In genomic region chr12:73997297-73998127, GRCm38 (mm10) we compare ENCODE assay signal across 8 mouse cellular contexts. TPM values are rescaled to one million over a fixed set of nuclear protein-coding genes. Genes with fewer than 3 reads are reported as not detected.
DNase-seq lines count a peak whose midpoint lies in the region; ATAC-seq and TF ChIP-seq lines count a peak whose summit lies in the region.

TSS of gene Syt16 (plus strand) at chr12:73997661.

- H3K4me3 ChIP-seq in E14TG2a.4 (replicated peaks; ENCODE audit: low read length): peak within 1 kb of the TSS; percentile 80
- H3K4me3 ChIP-seq in forebrain, embryonic 11.5 days (ENCODE audit: low read depth, low read length): peak within 1 kb of the TSS; percentile 54
- H3K4me3 ChIP-seq in midbrain, embryonic 13.5 days (replicated peaks): peak within 1 kb of the TSS; percentile 65

- DNase-seq in adrenal gland, postnatal 14 days: peak; percentile 9
- no peak for DNase-seq in adrenal gland, postnatal 25 days
- DNase-seq in forebrain, embryonic 11.5 days (ENCODE audit: low spot score): peak; percentile 71
- DNase-seq in layer of hippocampus, adult 8-10 months (ENCODE audit: low spot score in 2 of 2): peak in 1 of 2 experiments; percentile 25
- DNase-seq in thymus, postnatal 4 days: peak; percentile 64
- DNase-seq in spleen, adult 18-20 months: no peak

- H3K4me1 ChIP-seq in E14TG2a.4 (replicated peaks; ENCODE audit: low read depth, low read length): peaks cover 9% of the 10 kb centered on the region
- H3K4me1 ChIP-seq in forebrain, embryonic 11.5 days (replicated peaks; ENCODE audit: control insufficient read depth, insufficient read depth, low read length): 0 out of 2 replicates have a peak, but pooled peaks cover 3% of the 10 kb centered on the region
- peaks cover 15% of the 10 kb centered on the region; the same call in 1 of the 2 replicates for H3K4me1 ChIP-seq in midbrain, embryonic 13.5 days (replicated peaks)

- peak; percentile 74 for ATAC-seq in forebrain, embryonic 11.5 days (replicated peaks; ENCODE audit: low FRiP score)
- ATAC-seq in midbrain, embryonic 13.5 days: peak; percentile 87

- no peaks in the 10 kb centered on the region for H3K36me3 ChIP-seq in E14TG2a.4 (ENCODE audit: insufficient read depth, low read length)
- H3K36me3 ChIP-seq in forebrain, embryonic 11.5 days (ENCODE audit: control insufficient read depth, insufficient read depth, low read length): no peaks in the 10 kb centered on the region
- H3K36me3 ChIP-seq in midbrain, embryonic 13.5 days: no peaks in the 10 kb centered on the region

- H3K9ac ChIP-seq in forebrain, embryonic 11.5 days (ENCODE audit: low read length): peak within 1 kb of the TSS; percentile 69
- H3K9ac ChIP-seq in midbrain, embryonic 13.5 days (replicated peaks): peak within 1 kb of the TSS; percentile 86

- H3K27me3 ChIP-seq in E14TG2a.4 (ENCODE audit: insufficient read depth, low read length): peaks cover 64% of the 10 kb centered on the region
- H3K27me3 ChIP-seq in forebrain, embryonic 11.5 days (ENCODE audit: control insufficient read depth, insufficient read depth, low read length): peaks cover 8% of the 10 kb centered on the region; the same call in 1 of the 2 replicates
- H3K27me3 ChIP-seq in midbrain, embryonic 13.5 days: peaks cover 5% of the 10 kb centered on the region

- no peak for TF ChIP-seq CTCF in E14TG2a.4 (conservative IDR thresholded peaks at IDR 0.05; ENCODE audit: low read length)

- WGBS in forebrain, embryonic 11.5 days: under 1% methylated on average over 30 of the region's 67 CpGs
- WGBS in midbrain, embryonic 13.5 days: under 1% methylated on average over 56 of the region's 67 CpGs

- no peak within 1 kb of the TSS for H3K27ac ChIP-seq in forebrain, embryonic 11.5 days (ENCODE audit: low read depth, low read length)
- peak within 1 kb of the TSS; percentile 77 for H3K27ac ChIP-seq in midbrain, embryonic 13.5 days

- H3K9me3 ChIP-seq in E14TG2a.4 (ENCODE audit: low read length): no peaks in the 10 kb centered on the region
- H3K9me3 ChIP-seq in forebrain, embryonic 11.5 days (ENCODE audit: control insufficient read depth, low read length): no peaks in the 10 kb centered on the region
- no peaks in the 10 kb centered on the region for H3K9me3 ChIP-seq in midbrain, embryonic 13.5 days

- H3K4me2 ChIP-seq in forebrain, embryonic 11.5 days (ENCODE audit: low read depth, low read length, severe bottlenecking): peak within 1 kb of the TSS; percentile 82
- peak within 1 kb of the TSS; percentile 81 for H3K4me2 ChIP-seq in midbrain, embryonic 13.5 days (replicated peaks)

RNA-seq across cellular contexts. Expression of gene Syt16, which starts in this region (rescaled TPM):
- total RNA-seq in adrenal gland, postnatal 14 days (2021): 0.78 and 0.90 TPM in 2 replicates
- 1.3 and 1.6 TPM in 2 replicates for total RNA-seq in adrenal gland, postnatal 25 days (2021)
- 4.8 and 4.9 TPM in 2 replicates for polyA plus RNA-seq in forebrain, embryonic 11.5 days (2014; fragmentation: Nextera tagmentation; extraction: Ambion mirVana)
- total RNA-seq in layer of hippocampus, adult 8-10 months (2022): 10 to 100 TPM; 46.8 to 54.5 (median 51.1) TPM
- polyA plus RNA-seq in midbrain, embryonic 13.5 days (2015; fragmentation: Nextera tagmentation; extraction: Ambion mirVana): 45.2 and 47.0 TPM in 2 replicates

Comparison
In these comparisons a context has a peak if more than half of its experiments do, and no peak if none do; other contexts are left out.
1. RNA of gene Syt16 (total RNA-seq): 46.8 to 54.5 TPM in layer of hippocampus, adult 8-10 months; 1.3 to 1.6 TPM in adrenal gland, postnatal 25 days and 0.78 to 0.90 TPM in adrenal gland, postnatal 14 days; every median in the first group is over 10 times any median in the second.
2. Peak in DNase-seq in adrenal gland, postnatal 14 days; RNA of the gene not detected or under 1 TPM.
3. DNase-seq: peak in forebrain, embryonic 11.5 days (single experiment) and thymus, postnatal 4 days (single experiment); none in adrenal gland, postnatal 25 days (single experiment) and spleen, adult 18-20 months (0 of 2).
4. Peak in every context shown above with its lines, with median percentiles within 50 percentile points of each other: H3K4me3 ChIP-seq.